Comparison of ENCODE assay signal across 26 mouse cellular contexts in the genomic region with DNA sequence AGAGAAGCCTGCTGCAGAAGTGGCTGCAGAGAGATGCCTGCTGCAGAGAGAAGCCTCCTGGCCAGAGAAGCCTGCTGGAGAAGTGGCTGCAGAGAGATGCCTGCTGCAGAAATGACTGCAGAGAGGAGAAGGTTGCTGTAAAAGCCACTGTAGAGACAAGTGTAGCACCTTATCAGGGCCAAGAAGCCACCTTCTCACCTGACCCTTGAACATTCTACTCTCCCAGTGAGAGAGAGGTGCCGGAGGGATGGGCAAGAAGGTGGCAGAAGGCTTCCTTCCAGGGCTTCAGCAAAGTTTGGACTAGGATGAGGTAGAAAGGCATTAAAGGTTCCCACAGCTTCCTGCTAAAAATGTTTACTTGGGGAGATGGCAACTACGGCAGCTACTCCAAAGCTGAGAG. TPM values are rescaled to one million over a fixed set of nuclear protein-coding genes. Genes with fewer than 3 reads are reported as not detected.
"Had no signal": no experiment of that assay in that cellular context is flagged by ENCODE, and none has a peak within 500 bp of the region (broad histone marks: within the 10 kb centered on the region; RNA-seq: fewer than 3 reads in every experiment).

No protein-coding gene starts in this region.

- H3K36me3 ChIP-seq: liver, embryonic 15.5 days; lung, embryonic 15.5 days; midbrain, embryonic 13.5 days; midbrain, embryonic 15.5 days; neural tube, embryonic 12.5 days; stomach, embryonic 15.5 days had no signal

- H3K27ac ChIP-seq: liver, embryonic 15.5 days; lung, embryonic 15.5 days; macrophage; midbrain, embryonic 13.5 days; midbrain, embryonic 15.5 days; neural tube, embryonic 12.5 days; stomach, embryonic 15.5 days; stomach, postnatal 0 days had no signal

- H3K4me3 ChIP-seq: liver, embryonic 15.5 days; lung, embryonic 15.5 days; megakaryocyte, embryonic 14.5 days; midbrain, embryonic 13.5 days; midbrain, embryonic 15.5 days; neural tube, embryonic 12.5 days; stomach, embryonic 15.5 days had no signal

- DNase-seq: liver, postnatal 0 days; lung, adult 2 months; lung, postnatal 14 days; lung, postnatal 36 days; right cerebral cortex, postnatal 14 days; thymus, adult 2 months; thymus, postnatal 25 days; thymus, postnatal 4 days had no signal

- H3K4me1 ChIP-seq: liver, embryonic 15.5 days; lung, embryonic 15.5 days; megakaryocyte, embryonic 14.5 days; midbrain, embryonic 13.5 days; midbrain, embryonic 15.5 days; stomach, embryonic 15.5 days had no signal

- H3K9me3 ChIP-seq: liver, embryonic 15.5 days; lung, embryonic 15.5 days; midbrain, embryonic 13.5 days; midbrain, embryonic 15.5 days; neural tube, embryonic 12.5 days; stomach, embryonic 15.5 days had no signal

- H3K27me3 ChIP-seq: liver, embryonic 15.5 days; midbrain, embryonic 13.5 days; midbrain, embryonic 15.5 days; neural tube, embryonic 12.5 days; stomach, embryonic 15.5 days had no signal

RNA-seq across cellular contexts. Expression of gene 1700012A03Rik, which starts 8.5 kb away (rescaled TPM):
- total RNA-seq: megakaryocyte progenitor cell, adult 5-6 weeks; midbrain, postnatal 0 days; monocyte, adult 5-6 weeks; neutrophil, adult 5-6 weeks had no signal
- polyA plus RNA-seq: liver, embryonic 15.5 days; liver, postnatal 0 days; lung, adult 2 months; lung, embryonic 15.5 days; lung, postnatal 0 days; macrophage; midbrain, embryonic 11.5 days; midbrain, embryonic 13.5 days; midbrain, embryonic 15.5 days; midbrain, postnatal 0 days; neural tube, embryonic 12.5 days; neural tube, embryonic 14.5 days; spleen, adult 2 months; stomach, embryonic 15.5 days; stomach, postnatal 0 days; thymus, adult 2 months; urinary bladder, adult 2 months had no signal
